In the genomic region with DNA sequence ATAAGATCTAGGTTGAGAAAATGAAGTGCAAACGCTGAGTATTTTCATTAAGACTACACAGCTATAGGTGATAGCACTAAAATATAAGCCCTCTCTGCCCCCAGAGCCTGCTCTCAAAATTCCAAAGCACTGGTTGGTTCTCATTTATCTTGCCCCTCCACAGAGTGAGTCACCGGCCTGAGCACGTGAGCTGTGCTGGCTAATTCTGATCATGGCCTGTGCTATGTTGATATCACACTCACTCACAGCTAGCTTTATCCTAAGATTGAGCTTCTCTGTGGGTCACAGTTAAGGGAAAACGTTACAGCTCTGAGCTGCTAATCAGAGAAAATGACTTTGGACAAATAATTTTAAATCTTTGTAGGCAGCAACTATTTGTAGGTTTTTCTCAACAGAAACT, we compare ENCODE assay signal across 19 mouse cellular contexts. TPM values are rescaled to one million over a fixed set of nuclear protein-coding genes. Genes with fewer than 3 reads are reported as not detected.
A peak's percentile ranks its signal among the peaks of the same experiment; 100 is the strongest.
DNase-seq lines count a peak whose midpoint lies in the region; ATAC-seq and TF ChIP-seq lines count a peak whose summit lies in the region.
"Had no signal": no experiment of that assay in that cellular context is flagged by ENCODE, and none has a peak within 500 bp of the region (broad histone marks: within the 10 kb centered on the region; RNA-seq: fewer than 3 reads in every experiment).

No protein-coding gene starts in this region.

- H3K4me1 ChIP-seq in heart, embryonic 10.5 days: peaks cover 10% of the 10 kb centered on the region
- peaks cover 14% of the 10 kb centered on the region for H3K4me1 ChIP-seq in heart, postnatal 0 days (ENCODE audit: control insufficient read depth, insufficient read depth)
- peaks cover 7% of the 10 kb centered on the region; the same call in 1 of the 2 replicates for H3K4me1 ChIP-seq in kidney, embryonic 14.5 days (ENCODE audit: control insufficient read depth, insufficient read depth, low read length)

- TF ChIP-seq CTCF in heart, postnatal 0 days (IDR thresholded peaks at IDR 0.05; ENCODE audit: low read depth): no peak

- no peak overlapping the region for H3K4me3 ChIP-seq in heart, embryonic 10.5 days
- no peak overlapping the region for H3K4me3 ChIP-seq in heart, postnatal 0 days (ENCODE audit: low read depth, low read length)
- no peak overlapping the region for H3K4me3 ChIP-seq in kidney, embryonic 14.5 days (ENCODE audit: low read length)
- H3K4me3 ChIP-seq: hindbrain, embryonic 15.5 days; midbrain, embryonic 12.5 days had no signal

- H3K9me3 ChIP-seq in heart, embryonic 10.5 days: no peaks in the 10 kb centered on the region
- H3K9me3 ChIP-seq in heart, postnatal 0 days (replicated peaks; ENCODE audit: control insufficient read depth, low read length): no peaks in the 10 kb centered on the region
- H3K9me3 ChIP-seq in kidney, embryonic 14.5 days (ENCODE audit: control insufficient read depth, low read length): no peaks in the 10 kb centered on the region
- H3K9me3 ChIP-seq: hindbrain, embryonic 15.5 days; midbrain, embryonic 12.5 days had no signal

- peak; percentile 91 for DNase-seq in heart, adult 11 months
- no peak for DNase-seq in heart, embryonic 10.5 days (ENCODE audit: low spot score)
- peak; percentile 70 to 76 for DNase-seq in adrenal gland, postnatal 36 days
- DNase-seq in heart, postnatal 0 days (ENCODE audit: low spot score): peak; percentile 77
- DNase-seq in layer of hippocampus, adult 11-12 months (ENCODE audit: low spot score): no peak
- DNase-seq in kidney, adult 11 months: no peak
- DNase-seq: cerebellum, adult 11 months; forebrain, postnatal 0 days; gastrocnemius, postnatal 25 days; thymus, postnatal 25 days had no signal

- ATAC-seq in heart, postnatal 0 days (ENCODE audit: insufficient read depth, low read depth): peak; percentile 87
- ATAC-seq in megakaryocyte progenitor cell, adult 5-6 weeks (replicated peaks; ENCODE audit: poor library complexity): peak; percentile 66
- no peak for ATAC-seq in kidney, embryonic 14.5 days (ENCODE audit: low FRiP score, low TSS enrichment)
- ATAC-seq: forebrain, postnatal 0 days had no signal

- no peak for TF ChIP-seq EP300 in heart, postnatal 0 days (IDR thresholded peaks at IDR 0.05; ENCODE audit: low read depth)

- H3K27ac ChIP-seq in heart, embryonic 10.5 days: no peak overlapping the region
- peak overlapping the region; percentile 77 for H3K27ac ChIP-seq in heart, postnatal 0 days (ENCODE audit: low read depth)
- H3K27ac ChIP-seq in kidney, embryonic 14.5 days (ENCODE audit: low read depth, low read length): no peak overlapping the region
- H3K27ac ChIP-seq: hindbrain, embryonic 15.5 days; kidney, postnatal 0 days; midbrain, embryonic 12.5 days had no signal

- H3K9ac ChIP-seq in heart, postnatal 0 days (replicated peaks; ENCODE audit: low read depth, low read length): no peak overlapping the region
- no peak overlapping the region for H3K9ac ChIP-seq in kidney, embryonic 14.5 days (ENCODE audit: low read depth, low read length)
- H3K9ac ChIP-seq: forebrain, postnatal 0 days; hindbrain, embryonic 15.5 days; midbrain, embryonic 12.5 days had no signal

- H3K36me3 ChIP-seq in heart, embryonic 10.5 days: peaks cover 36% of the 10 kb centered on the region
- H3K36me3 ChIP-seq in heart, postnatal 0 days (replicated peaks; ENCODE audit: control insufficient read depth, insufficient read depth, low read length): peaks cover 36% of the 10 kb centered on the region
- peaks cover 40% of the 10 kb centered on the region for H3K36me3 ChIP-seq in kidney, embryonic 14.5 days (ENCODE audit: control insufficient read depth, insufficient read depth, low read length)

- no peaks in the 10 kb centered on the region for H3K27me3 ChIP-seq in heart, embryonic 10.5 days (ENCODE audit: insufficient read depth, poor library complexity, severe bottlenecking)
- H3K27me3 ChIP-seq in heart, postnatal 0 days (ENCODE audit: control insufficient read depth, insufficient read depth, low read length): no peaks in the 10 kb centered on the region
- no peaks in the 10 kb centered on the region for H3K27me3 ChIP-seq in kidney, embryonic 14.5 days (ENCODE audit: control insufficient read depth, insufficient read depth, low read length)
- H3K27me3 ChIP-seq: hindbrain, embryonic 15.5 days; midbrain, embryonic 12.5 days had no signal

- peak overlapping the region; percentile 90 for H3K4me2 ChIP-seq in heart, postnatal 0 days (ENCODE audit: low read depth, low read length)
- H3K4me2 ChIP-seq in kidney, embryonic 14.5 days (replicated peaks; ENCODE audit: low read depth, low read length): no peak overlapping the region
- H3K4me2 ChIP-seq: hindbrain, embryonic 15.5 days; midbrain, embryonic 12.5 days had no signal

- WGBS in heart, embryonic 10.5 days: 45% methylated on average over 4 of the region's 4 CpGs
- 26% methylated on average over 4 of the region's 4 CpGs for WGBS in heart, postnatal 0 days
- WGBS in kidney, embryonic 14.5 days: 90% methylated on average over 4 of the region's 4 CpGs

RNA-seq across cellular contexts. Expression of a gene that starts 2.5 kb away (rescaled TPM):
- polyA plus RNA-seq in heart, embryonic 10.5 days (2016; fragmentation: Nextera tagmentation; extraction: Ambion mirVana): 4.7 and 11.3 TPM in 2 replicates
- 10 to 100 TPM; 44.9 to 56.7 TPM for total RNA-seq in adrenal gland, postnatal 36 days (2021)
- 29.7 and 29.9 TPM in 2 replicates for total RNA-seq in heart, postnatal 0 days (2014; rRNA removed; ENCODE audit: low replicate concordance)
- polyA plus RNA-seq in heart, postnatal 0 days (2015; fragmentation: Nextera tagmentation; extraction: Ambion mirVana): 11.0 and 12.4 TPM in 2 replicates
- 19.8 and 20.1 TPM in 2 replicates for total RNA-seq in megakaryocyte progenitor cell, adult 5-6 weeks (2015)
- 43.7 and 52.9 TPM in 2 replicates for total RNA-seq in megakaryocyte progenitor cell, adult 5-6 weeks (2017)
- 15.9 and 18.2 TPM in 2 replicates for polyA plus RNA-seq in kidney, embryonic 14.5 days (2014; fragmentation: Nextera tagmentation; extraction: Ambion mirVana)

RNA-seq across cellular contexts. Expression of a gene that starts 12.0 kb away (rescaled TPM):
- polyA plus RNA-seq in heart, embryonic 10.5 days (2016; fragmentation: Nextera tagmentation; extraction: Ambion mirVana): 0.21 and 0.38 TPM in 2 replicates
- not detected for total RNA-seq in adrenal gland, postnatal 36 days (2021)
- not detected in 2 replicates for total RNA-seq in heart, postnatal 0 days (2014; rRNA removed; ENCODE audit: low replicate concordance)
- not detected in 2 replicates for polyA plus RNA-seq in heart, postnatal 0 days (2015; fragmentation: Nextera tagmentation; extraction: Ambion mirVana)
- not detected in 2 replicates for total RNA-seq in megakaryocyte progenitor cell, adult 5-6 weeks (2015)
- total RNA-seq in megakaryocyte progenitor cell, adult 5-6 weeks (2017): not detected in 2 replicates
- not detected in 2 replicates for polyA plus RNA-seq in kidney, embryonic 14.5 days (2014; fragmentation: Nextera tagmentation; extraction: Ambion mirVana)
- total RNA-seq: forebrain, postnatal 0 days; gastrocnemius, postnatal 25 days; left cerebral cortex, postnatal 36 days had no signal
- polyA plus RNA-seq: cortical plate, adult 2 months; hindbrain, embryonic 15.5 days; lung, embryonic 16.5 days; midbrain, embryonic 12.5 days; neural tube, embryonic 11.5 days had no signal

RNA-seq across cellular contexts. Expression of a gene that starts 33.7 kb away (rescaled TPM):
- polyA plus RNA-seq in heart, embryonic 10.5 days (2016; fragmentation: Nextera tagmentation; extraction: Ambion mirVana): 0.10 and 0.62 TPM in 2 replicates
- total RNA-seq in adrenal gland, postnatal 36 days (2021): under 1 TPM; 0.16 to 0.30 TPM
- total RNA-seq in heart, postnatal 0 days (2014; rRNA removed; ENCODE audit: low replicate concordance): not detected in 2 replicates
- 0.05 TPM in 2 replicates for polyA plus RNA-seq in heart, postnatal 0 days (2015; fragmentation: Nextera tagmentation; extraction: Ambion mirVana)
- not detected in 2 replicates for total RNA-seq in megakaryocyte progenitor cell, adult 5-6 weeks (2015)
- total RNA-seq in megakaryocyte progenitor cell, adult 5-6 weeks (2017): not detected in 2 replicates
- 1.1 and 2.0 TPM in 2 replicates for polyA plus RNA-seq in kidney, embryonic 14.5 days (2014; fragmentation: Nextera tagmentation; extraction: Ambion mirVana)

RNA-seq across cellular contexts. Expression of a gene that starts 34.1 kb away (rescaled TPM):
- polyA plus RNA-seq in heart, embryonic 10.5 days (2016; fragmentation: Nextera tagmentation; extraction: Ambion mirVana): 6.5 and 9.6 TPM in 2 replicates
- total RNA-seq in adrenal gland, postnatal 36 days (2021): 10 to 100 TPM; 26.2 to 28.5 TPM
- total RNA-seq in heart, postnatal 0 days (2014; rRNA removed; ENCODE audit: low replicate concordance): 1.6 and 3.3 TPM in 2 replicates
- 4.9 and 5.0 TPM in 2 replicates for polyA plus RNA-seq in heart, postnatal 0 days (2015; fragmentation: Nextera tagmentation; extraction: Ambion mirVana)
- total RNA-seq in megakaryocyte progenitor cell, adult 5-6 weeks (2015): 0.05 TPM in 1 of 2 replicates, not detected in the other
- total RNA-seq in megakaryocyte progenitor cell, adult 5-6 weeks (2017): not detected in 2 replicates
- polyA plus RNA-seq in kidney, embryonic 14.5 days (2014; fragmentation: Nextera tagmentation; extraction: Ambion mirVana): 13.2 and 17.5 TPM in 2 replicates

Comparison
In these comparisons a context has a peak if more than half of its experiments do, and no peak if none do; other contexts are left out.
1. DNase-seq: peak in heart, adult 11 months (single experiment), adrenal gland, postnatal 36 days (2 of 2) and heart, postnatal 0 days (single experiment); none in heart, embryonic 10.5 days (single experiment), layer of hippocampus, adult 11-12 months (single experiment) and kidney, adult 11 months (single experiment).